Mouse (Mus musculus) gastrocnemius, postnatal 25 days (tissue): Measurements from ENCODE around the gene Ubqln5. TPM values are rescaled to one million over a fixed set of nuclear protein-coding genes. Genes with fewer than 3 reads are reported as not detected.

ENCODE experiments used
- DNase-seq: peaks from one replicate; pipeline ENCODE4 v3.0.0; 2022
- long read RNA-seq, 2 experiments: library from polyadenylated mRNA; stranded (forward); transcript quantifications; one replicate each; pipeline ENCODE4 v2.0.0; 2021
- total RNA-seq, 2 experiments: library from RNA; stranded (reverse); gene quantifications; 1 replicate in 1 of 2; 2 replicates in 1 of 2; pipeline ENCODE4 v1.2.3; 2021

Gene Ubqln5
- not detected for total RNA-seq
- long read RNA-seq, experiment 1: 0 reads
- long read RNA-seq, experiment 2: 0 reads

DNA sequence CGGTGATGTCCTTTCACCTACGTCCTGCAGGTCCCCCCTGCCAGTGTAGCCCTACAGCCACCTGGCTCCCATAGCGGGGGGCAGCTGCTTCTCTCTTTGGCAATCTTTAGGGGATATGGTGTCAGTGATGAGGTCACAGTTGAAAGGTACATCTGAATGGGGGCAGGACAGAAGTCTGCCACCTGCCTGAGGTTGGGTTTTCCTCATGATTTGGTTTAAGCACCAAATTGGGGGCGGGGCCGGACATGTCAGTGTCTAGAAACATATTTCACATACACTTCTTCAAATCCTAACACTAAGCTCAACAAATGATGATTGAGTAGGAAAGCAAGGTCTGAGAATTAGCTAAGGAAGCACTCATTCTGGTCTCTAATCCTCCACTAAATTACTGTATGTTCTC, at the start of gene Ubqln5:
Ubqln5 (minus strand) TSS at position 101 of the 400 bp plus-strand sequence.
- DNase-seq: no peak

GRCm38 (mm10) chr7:104179074-104179473, 49.4 kb upstream of the Ubqln5 start:
- no peak for DNase-seq

- DNase-seq: no peak
Observed at GRCm38 (mm10) chr7:104178422-104179054, 48.9 kb upstream of the Ubqln5 start.

DNA sequence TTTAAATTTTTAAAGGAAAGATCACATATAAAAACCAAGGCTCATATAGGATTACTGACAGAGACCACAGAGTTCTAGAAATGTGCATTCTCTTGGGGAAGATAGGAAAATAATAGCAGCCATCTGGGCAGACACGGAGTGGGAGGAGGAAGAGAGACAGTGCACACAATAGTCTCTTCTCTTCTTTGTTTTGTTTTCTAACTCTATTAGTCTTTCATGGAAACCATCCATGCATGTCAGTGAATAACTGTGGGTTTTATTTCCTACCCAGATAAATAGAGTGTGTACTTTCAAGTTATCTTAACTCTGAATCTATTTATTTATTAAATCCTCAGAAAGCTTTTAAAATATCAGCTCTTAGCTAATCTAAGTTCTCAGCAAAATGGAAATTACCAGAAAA, 45.5 kb upstream of the Ubqln5 start:
- no peak for DNase-seq

GRCm38 (mm10) chr7:104169634-104170204, 40.1 kb upstream of the Ubqln5 start:
- no peak for DNase-seq

DNA sequence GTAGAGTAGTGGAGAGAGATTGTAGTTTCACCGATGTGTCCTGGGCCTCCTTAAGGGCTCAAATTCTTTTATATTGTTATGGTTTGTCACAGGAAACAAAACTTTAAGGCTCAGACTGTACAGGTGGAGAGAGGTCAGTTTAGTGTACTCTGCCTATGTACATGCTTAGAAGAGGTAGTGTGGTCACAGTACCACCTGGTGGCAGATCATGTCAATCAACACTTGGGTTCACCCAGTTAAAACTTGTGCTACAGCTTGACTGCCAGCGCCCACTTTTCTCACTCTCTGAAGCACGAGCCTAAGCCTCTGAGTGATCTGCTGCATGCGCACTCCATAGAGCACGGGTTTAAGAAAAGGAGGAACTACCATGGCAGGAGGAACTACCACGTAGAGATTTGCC, 37.5 kb upstream of the Ubqln5 start:
- DNase-seq: no peak

- no peak for DNase-seq
Observed at GRCm38 (mm10) chr7:104150456-104150855, 20.8 kb upstream of the Ubqln5 start, which contains the start of gene Ubqlnl. Gene Ubqlnl (minus strand): TSS chr7:104150556.

GRCm38 (mm10) chr7:104143179-104143578, 13.6 kb upstream of the Ubqln5 start, which contains the start of gene Ubqln3:
Gene Ubqln3 (minus strand): TSS chr7:104143279.
- no peak for DNase-seq

- DNase-seq: no peak
Observed at GRCm38 (mm10) chr7:104137305-104137704, 7.7 kb upstream of the Ubqln5 start, which contains the start of gene Olfr643. Gene Olfr643 (minus strand): TSS chr7:104137405.

GRCm38 (mm10) chr7:104104757-104104972, 25.0 kb downstream of the Ubqln5 start, which contains the start of gene Olfr646:
Gene Olfr646 (plus strand): TSS chr7:104104873.
- DNase-seq: no peak

GRCm38 (mm10) chr7:104103913-104104756, 25.5 kb downstream of the Ubqln5 start:
- no peak for DNase-seq

GRCm38 (mm10) chr7:104085365-104085764, 44.3 kb downstream of the Ubqln5 start, which contains the start of gene Olfr645:
Gene Olfr645 (minus strand): TSS chr7:104085465.
- DNase-seq: no peak

Other genes with a start within 250 kb of the Ubqln5 start
- not detected for gene Olfr66, start 243.6 kb downstream of the Ubqln5 start, total RNA-seq
- not detected for gene Olfr64, start 235.3 kb downstream of the Ubqln5 start, total RNA-seq
- gene Olfr65, start 226.3 kb downstream of the Ubqln5 start, total RNA-seq: not detected
- not detected for gene Olfr631, start 201.0 kb downstream of the Ubqln5 start, total RNA-seq
- not detected for gene Olfr632, start 195.5 kb downstream of the Ubqln5 start, total RNA-seq
- not detected for gene Olfr633, start 185.4 kb downstream of the Ubqln5 start, total RNA-seq
- gene Olfr635, start 158.7 kb downstream of the Ubqln5 start, total RNA-seq: not detected
- not detected for gene Olfr638, start 131.1 kb downstream of the Ubqln5 start, total RNA-seq
- gene Olfr639, start 112.5 kb downstream of the Ubqln5 start, total RNA-seq: not detected
- gene Olfr640, start 104.3 kb downstream of the Ubqln5 start, total RNA-seq: not detected
- not detected for gene Olfr641, start 94.4 kb downstream of the Ubqln5 start, total RNA-seq
- gene Olfr642, start 77.2 kb downstream of the Ubqln5 start, total RNA-seq: not detected
- not detected for gene 4930516K23Rik, start 68.4 kb downstream of the Ubqln5 start, total RNA-seq
- not detected for gene Olfr644, start 58.0 kb downstream of the Ubqln5 start, total RNA-seq
- not detected for gene Olfr645, start 44.4 kb downstream of the Ubqln5 start, total RNA-seq
- not detected for gene Olfr646, start 25.0 kb downstream of the Ubqln5 start, total RNA-seq
- not detected for gene Olfr643, start 7.6 kb upstream of the Ubqln5 start, total RNA-seq
- not detected for gene Ubqln3, start 13.5 kb upstream of the Ubqln5 start, total RNA-seq
- not detected for gene Ubqlnl, start 20.7 kb upstream of the Ubqln5 start, total RNA-seq
- gene Olfm5, start 35.0 kb upstream of the Ubqln5 start, total RNA-seq: not detected
- not detected for gene Olfr648, start 53.6 kb upstream of the Ubqln5 start, total RNA-seq
- gene Olfr649, start 66.2 kb upstream of the Ubqln5 start, total RNA-seq: not detected
- gene Trim6, start 89.0 kb upstream of the Ubqln5 start, total RNA-seq: under 1 TPM in 1 of 2 experiments, not detected in 1; 0.11 TPM
- 1 to 10 TPM; 1.0 to 1.6 TPM for gene Trim34a, start 114.6 kb upstream of the Ubqln5 start, total RNA-seq
- gene Trim5, start 158.3 kb upstream of the Ubqln5 start, total RNA-seq: 1 to 10 TPM in 1 of 2 experiments, under 1 TPM in 1; 0.99 to 1.1 TPM
- 1 to 10 TPM; 2.1 to 3.8 TPM for gene Trim12a, start 185.6 kb upstream of the Ubqln5 start, total RNA-seq
- gene Trim34b, start 199.6 kb upstream of the Ubqln5 start, total RNA-seq: under 1 TPM in 1 of 2 experiments, not detected in 1; 0.16 TPM
- gene Trim12c, start 223.5 kb upstream of the Ubqln5 start, total RNA-seq: 1 to 10 TPM; 2.5 TPM
- not detected for gene Trim30b, start 240.1 kb upstream of the Ubqln5 start, total RNA-seq